Mouse (Mus musculus): ENCODE measurements around the gene 2210010C04Rik. TPM values are rescaled to one million over a fixed set of nuclear protein-coding genes. Genes with fewer than 3 reads are reported as not detected.

Gene 2210010C04Rik
- 3.6 and 6.0 TPM in 2 replicates for polyA plus RNA-seq (2015; fragmentation: Nextera tagmentation; extraction: Ambion mirVana)

DNA sequence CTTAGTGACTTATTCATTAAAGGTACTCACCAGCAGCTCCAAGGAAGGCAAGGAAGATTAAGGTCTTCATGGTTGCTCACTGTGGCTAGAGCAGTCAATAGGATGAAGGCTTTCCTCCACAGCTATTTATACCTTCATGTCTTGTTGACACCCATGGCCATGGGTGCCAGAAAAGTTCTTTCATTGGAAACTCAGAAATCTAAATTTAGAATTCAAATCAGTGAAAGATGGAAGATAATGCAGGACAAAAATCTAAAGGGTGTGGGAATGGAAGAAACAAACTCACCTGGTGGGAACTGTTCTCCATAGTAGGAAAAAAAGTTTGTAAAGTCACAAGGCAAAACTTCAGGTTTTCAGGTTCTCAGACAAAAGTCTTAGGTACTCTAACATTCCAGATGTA is at the start of gene 2210010C04Rik:
TSS of gene 2210010C04Rik (minus strand) at position 101 of the 400 bp plus-strand sequence.
- H3K9me3 ChIP-seq (ENCODE audit: control insufficient read depth, low read length), result no peaks in the 10 kb centered on the region
- no peaks in the 10 kb centered on the region for H3K36me3 ChIP-seq (ENCODE audit: control insufficient read depth, insufficient read depth, low read length)
- no peaks in the 10 kb centered on the region for H3K27me3 ChIP-seq (replicated peaks; ENCODE audit: control insufficient read depth, insufficient read depth, low read length)
- no peaks in the 10 kb centered on the region for H3K4me1 ChIP-seq (ENCODE audit: control insufficient read depth, insufficient read depth, low read length)
- no peak within 1 kb of the TSS for H3K4me2 ChIP-seq (ENCODE audit: low read depth, low read length)
- no peak within 1 kb of the TSS for H3K27ac ChIP-seq (ENCODE audit: low read length)
- no peak within 1 kb of the TSS for H3K4me3 ChIP-seq (ENCODE audit: low read length)
- no peak within 1 kb of the TSS for H3K9ac ChIP-seq (ENCODE audit: low read depth, low read length)
- no peak for ATAC-seq

DNA sequence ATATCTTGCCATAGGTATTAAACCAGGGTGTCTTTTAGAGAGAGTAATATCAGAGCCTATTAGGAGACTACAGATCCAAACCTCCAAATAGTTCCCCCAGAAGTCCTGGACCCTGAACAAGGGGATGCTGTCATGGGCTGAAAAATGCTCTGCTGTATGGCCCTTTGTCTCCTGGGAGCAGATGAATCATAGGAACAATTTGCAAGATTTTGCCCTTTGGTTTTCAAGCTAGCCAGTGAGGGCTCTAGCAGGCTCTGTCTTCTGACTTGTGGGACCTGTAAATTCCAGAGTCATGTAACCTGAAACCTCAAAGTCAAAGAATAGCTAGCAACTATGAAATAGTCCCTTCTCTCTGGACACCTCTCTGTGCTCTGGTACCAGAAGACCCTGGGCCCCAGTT is 44.8 kb upstream of the 2210010C04Rik start:
- no peaks in the 10 kb centered on the region for H3K36me3 ChIP-seq (ENCODE audit: control insufficient read depth, insufficient read depth, low read length)
- ATAC-seq, result no peak
- H3K9me3 ChIP-seq (ENCODE audit: control insufficient read depth, low read length), result no peaks in the 10 kb centered on the region
- H3K9ac ChIP-seq (ENCODE audit: low read depth, low read length), result no peak overlapping the region
- H3K4me3 ChIP-seq (ENCODE audit: low read length), result no peak overlapping the region
- no peak overlapping the region for H3K4me2 ChIP-seq (ENCODE audit: low read depth, low read length)
- H3K27ac ChIP-seq (ENCODE audit: low read length), result no peak overlapping the region
- no peaks in the 10 kb centered on the region for H3K4me1 ChIP-seq (ENCODE audit: control insufficient read depth, insufficient read depth, low read length)
- H3K27me3 ChIP-seq (replicated peaks; ENCODE audit: control insufficient read depth, insufficient read depth, low read length), result no peaks in the 10 kb centered on the region

DNA sequence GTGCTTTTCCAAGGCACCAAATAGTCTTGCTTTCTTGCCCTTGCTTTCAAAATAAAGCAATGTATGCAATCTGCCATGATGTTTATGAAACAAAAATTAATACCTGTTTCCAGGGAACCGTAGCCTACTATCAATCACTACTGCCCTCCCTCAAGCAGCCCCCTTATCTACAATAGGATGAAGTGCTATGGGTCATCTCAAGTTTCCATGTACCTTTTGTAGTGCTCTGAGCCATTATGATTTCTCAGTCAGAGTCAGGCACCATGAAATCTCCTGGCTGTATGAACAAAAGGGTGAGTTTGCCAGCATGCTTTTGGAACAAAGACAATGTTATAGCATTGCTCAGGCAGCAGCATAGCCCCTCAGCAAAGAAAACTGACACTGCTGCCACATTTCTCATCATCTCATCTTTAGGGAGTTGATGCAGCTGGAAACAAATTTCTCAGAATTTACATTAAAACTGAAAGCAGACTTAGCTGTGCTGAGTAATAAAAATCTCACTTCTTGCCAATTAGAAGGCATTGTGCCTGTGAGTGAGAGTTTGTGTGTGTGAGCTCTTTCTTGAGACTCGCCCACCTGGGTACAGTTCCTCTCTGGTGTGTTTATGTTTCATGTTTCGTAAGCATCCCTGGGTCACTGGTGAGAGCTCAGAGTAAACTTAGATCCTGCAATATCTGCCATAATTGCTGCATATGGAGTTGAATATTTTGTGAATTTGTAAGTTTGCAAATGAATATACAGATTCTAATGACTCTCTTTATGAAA is 43.4 kb upstream of the 2210010C04Rik start:
- no peaks in the 10 kb centered on the region for H3K36me3 ChIP-seq (ENCODE audit: control insufficient read depth, insufficient read depth, low read length)
- no peak overlapping the region for H3K9ac ChIP-seq (ENCODE audit: low read depth, low read length)
- no peak overlapping the region for H3K4me3 ChIP-seq (ENCODE audit: low read length)
- 51% methylated on average over 3 of the region's 3 CpGs for WGBS
- no peaks in the 10 kb centered on the region for H3K27me3 ChIP-seq (replicated peaks; ENCODE audit: control insufficient read depth, insufficient read depth, low read length)
- no peaks in the 10 kb centered on the region for H3K4me1 ChIP-seq (ENCODE audit: control insufficient read depth, insufficient read depth, low read length)
- H3K9me3 ChIP-seq (ENCODE audit: control insufficient read depth, low read length), result no peaks in the 10 kb centered on the region
- no peak overlapping the region for H3K4me2 ChIP-seq (ENCODE audit: low read depth, low read length)
- H3K27ac ChIP-seq (ENCODE audit: low read length), result no peak overlapping the region
- no peak for ATAC-seq

DNA sequence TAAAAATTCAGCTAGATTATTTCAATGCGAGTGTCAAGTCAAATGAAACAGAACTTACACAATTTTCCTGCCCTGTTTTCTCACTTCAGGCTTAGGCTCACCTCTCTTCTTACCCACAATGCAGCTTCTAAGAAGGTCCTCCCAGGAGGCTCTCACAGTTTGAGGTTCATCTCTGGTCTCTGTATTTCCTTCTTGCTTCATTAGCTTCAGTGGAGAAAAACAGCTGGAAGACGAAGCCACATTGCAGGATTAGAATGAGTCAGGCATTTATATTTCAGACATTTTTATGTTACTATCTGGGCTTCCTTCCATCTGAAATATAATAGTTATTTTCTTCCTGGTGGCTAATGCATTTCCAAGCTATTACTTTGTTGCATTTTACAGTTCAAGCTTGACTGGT is 40.4 kb upstream of the 2210010C04Rik start:
- H3K4me3 ChIP-seq (ENCODE audit: low read length), result no peak overlapping the region
- H3K36me3 ChIP-seq (ENCODE audit: control insufficient read depth, insufficient read depth, low read length), result no peaks in the 10 kb centered on the region
- no peak overlapping the region for H3K4me2 ChIP-seq (ENCODE audit: low read depth, low read length)
- H3K27ac ChIP-seq (ENCODE audit: low read length), result no peak overlapping the region
- no peak overlapping the region for H3K9ac ChIP-seq (ENCODE audit: low read depth, low read length)
- no peaks in the 10 kb centered on the region for H3K4me1 ChIP-seq (ENCODE audit: control insufficient read depth, insufficient read depth, low read length)
- H3K9me3 ChIP-seq (ENCODE audit: control insufficient read depth, low read length), result no peaks in the 10 kb centered on the region
- no peaks in the 10 kb centered on the region for H3K27me3 ChIP-seq (replicated peaks; ENCODE audit: control insufficient read depth, insufficient read depth, low read length)
- WGBS, result 71% methylated on average over 2 of the region's 2 CpGs
- no peak for ATAC-seq

DNA sequence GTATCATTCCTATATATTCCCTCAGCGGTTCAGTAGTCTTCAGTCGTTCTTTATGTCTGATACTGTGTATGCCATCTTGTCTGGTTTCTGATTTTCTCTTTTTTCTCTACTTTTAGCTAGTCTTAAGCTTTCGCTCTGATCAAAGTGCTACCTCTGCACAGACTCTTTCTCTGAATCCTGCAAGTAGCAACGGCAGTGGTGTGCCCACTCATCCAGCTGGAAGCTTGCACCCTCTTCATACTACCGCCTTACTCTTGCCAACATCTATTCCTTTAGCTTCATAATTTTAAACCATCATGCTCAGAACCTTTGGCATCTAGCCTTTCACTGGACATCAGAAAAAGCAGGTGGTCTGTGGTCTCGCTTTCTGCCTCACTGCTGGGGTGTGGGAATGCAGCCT is 28.0 kb upstream of the 2210010C04Rik start:
- Histone ChIP-seq H3K27ac (ENCODE audit: low read length) (no peak overlapping the region), H3K36me3 (ENCODE audit: control insufficient read depth, insufficient read depth, low read length) (no peaks in the 10 kb centered on the region), H3K9ac (ENCODE audit: low read depth, low read length) (no peak overlapping the region), H3K4me1 (ENCODE audit: control insufficient read depth, insufficient read depth, low read length) (no peaks in the 10 kb centered on the region), H3K4me2 (ENCODE audit: low read depth, low read length) (no peak overlapping the region), H3K27me3 (replicated peaks; ENCODE audit: control insufficient read depth, insufficient read depth, low read length) (no peaks in the 10 kb centered on the region), H3K4me3 (ENCODE audit: low read length) (no peak overlapping the region), H3K9me3 (ENCODE audit: control insufficient read depth, low read length) (no peaks in the 10 kb centered on the region)
- no peak for ATAC-seq
- 94% methylated on average over 6 of the region's 6 CpGs for WGBS

DNA sequence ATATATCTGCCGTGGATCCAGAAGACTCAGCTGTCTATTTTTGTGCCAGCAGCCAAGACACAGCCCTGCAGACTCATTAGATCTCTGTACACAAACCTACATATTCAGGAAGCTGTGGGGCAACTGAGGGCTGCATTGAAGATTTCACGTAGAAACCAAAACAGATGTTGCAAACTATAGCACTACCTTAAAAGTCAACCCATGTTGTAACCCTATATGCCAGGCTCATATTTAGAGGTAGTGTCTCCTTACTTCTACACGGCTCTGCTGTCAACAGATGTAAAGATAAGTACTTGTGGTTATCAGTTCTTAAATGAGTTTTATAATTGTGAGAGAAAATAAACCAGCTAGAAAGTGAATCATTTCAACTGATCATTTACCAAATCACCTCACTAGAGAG is 27.4 kb upstream of the 2210010C04Rik start:
- Histone ChIP-seq H3K36me3 (ENCODE audit: control insufficient read depth, insufficient read depth, low read length) (no peaks in the 10 kb centered on the region), H3K27me3 (replicated peaks; ENCODE audit: control insufficient read depth, insufficient read depth, low read length) (no peaks in the 10 kb centered on the region), H3K9ac (ENCODE audit: low read depth, low read length) (no peak overlapping the region), H3K4me3 (ENCODE audit: low read length) (no peak overlapping the region), H3K9me3 (ENCODE audit: control insufficient read depth, low read length) (no peaks in the 10 kb centered on the region), H3K4me1 (ENCODE audit: control insufficient read depth, insufficient read depth, low read length) (no peaks in the 10 kb centered on the region), H3K4me2 (ENCODE audit: low read depth, low read length) (no peak overlapping the region), H3K27ac (ENCODE audit: low read length) (no peak overlapping the region)
- no peak for ATAC-seq
- WGBS, result 55% methylated on average over 3 of the region's 3 CpGs

DNA sequence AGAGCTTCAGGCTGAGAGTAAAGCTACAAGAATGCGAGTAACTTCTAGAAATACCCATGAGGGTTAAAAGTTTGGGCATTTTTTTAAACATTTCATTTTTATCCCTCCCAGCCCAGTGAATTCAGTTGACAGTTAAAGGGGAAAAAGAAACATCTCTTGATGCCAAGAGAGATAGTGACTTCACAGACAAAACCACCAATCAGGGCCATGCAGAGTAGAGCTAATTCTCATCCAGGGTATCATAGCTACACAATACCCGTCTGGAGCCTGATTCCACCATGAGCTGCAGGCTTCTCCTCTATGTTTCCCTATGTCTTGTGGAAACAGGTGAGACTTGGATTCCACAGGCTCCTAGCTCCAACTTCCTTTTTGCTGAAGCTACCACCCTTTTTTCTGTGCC is 26.8 kb upstream of the 2210010C04Rik start:
- Histone ChIP-seq H3K27ac (ENCODE audit: low read length) (no peak overlapping the region), H3K4me3 (ENCODE audit: low read length) (no peak overlapping the region), H3K4me1 (ENCODE audit: control insufficient read depth, insufficient read depth, low read length) (no peaks in the 10 kb centered on the region), H3K27me3 (replicated peaks; ENCODE audit: control insufficient read depth, insufficient read depth, low read length) (no peaks in the 10 kb centered on the region), H3K9me3 (ENCODE audit: control insufficient read depth, low read length) (no peaks in the 10 kb centered on the region), H3K36me3 (ENCODE audit: control insufficient read depth, insufficient read depth, low read length) (no peaks in the 10 kb centered on the region), H3K9ac (ENCODE audit: low read depth, low read length) (no peak overlapping the region), H3K4me2 (ENCODE audit: low read depth, low read length) (no peak overlapping the region)
- ATAC-seq, result no peak
- 70% methylated on average over 2 of the region's 2 CpGs for WGBS

DNA sequence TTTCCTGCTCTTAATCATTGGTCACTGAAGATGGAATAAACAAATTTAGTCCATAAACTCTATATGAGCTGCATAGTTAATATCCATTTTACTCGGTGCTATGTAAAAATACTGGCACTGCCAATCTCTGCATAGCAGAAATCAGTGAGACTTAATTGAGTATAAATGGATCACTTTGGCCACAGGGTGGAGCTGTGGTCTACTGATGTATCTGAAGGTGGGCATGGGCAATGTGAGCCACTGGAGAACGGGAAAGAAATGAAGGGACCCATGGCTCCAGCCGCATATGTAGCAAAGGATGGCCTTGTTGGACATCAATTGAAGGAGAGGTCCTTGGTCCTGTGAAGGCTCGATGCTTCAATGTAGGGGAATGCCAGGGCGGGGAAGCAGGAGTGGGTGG is 25.8 kb upstream of the 2210010C04Rik start:
- H3K4me1 ChIP-seq (ENCODE audit: control insufficient read depth, insufficient read depth, low read length), result no peaks in the 10 kb centered on the region
- H3K36me3 ChIP-seq (ENCODE audit: control insufficient read depth, insufficient read depth, low read length), result no peaks in the 10 kb centered on the region
- no peak overlapping the region for H3K9ac ChIP-seq (ENCODE audit: low read depth, low read length)
- no peaks in the 10 kb centered on the region for H3K9me3 ChIP-seq (ENCODE audit: control insufficient read depth, low read length)
- no peak overlapping the region for H3K27ac ChIP-seq (ENCODE audit: low read length)
- WGBS, result 75% methylated on average over 5 of the region's 5 CpGs
- ATAC-seq, result no peak
- no peak overlapping the region for H3K4me3 ChIP-seq (ENCODE audit: low read length)
- H3K27me3 ChIP-seq (replicated peaks; ENCODE audit: control insufficient read depth, insufficient read depth, low read length), result no peaks in the 10 kb centered on the region
- no peak overlapping the region for H3K4me2 ChIP-seq (ENCODE audit: low read depth, low read length)

DNA sequence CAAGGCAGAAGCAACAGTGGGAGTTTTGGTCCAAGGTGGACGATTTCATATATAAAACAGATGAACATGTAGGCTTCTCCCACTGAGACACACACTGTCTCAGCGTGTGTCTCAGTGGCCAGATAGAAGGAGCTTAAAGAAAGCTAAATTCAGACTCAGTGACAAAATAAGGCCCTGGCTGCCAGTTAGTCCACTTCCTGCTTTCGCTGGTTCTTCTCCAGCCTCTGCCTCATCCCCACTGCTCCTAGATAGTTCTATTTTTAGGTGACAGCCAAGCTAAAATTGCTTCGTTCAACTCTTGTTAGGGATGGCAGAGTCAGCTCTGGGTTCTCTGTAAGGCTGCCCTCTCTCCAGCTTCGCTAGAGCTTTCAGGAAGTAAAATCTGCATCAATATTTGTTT is 22.3 kb upstream of the 2210010C04Rik start:
- WGBS, result 74% methylated on average over 5 of the region's 5 CpGs
- Histone ChIP-seq H3K27me3 (replicated peaks; ENCODE audit: control insufficient read depth, insufficient read depth, low read length) (no peaks in the 10 kb centered on the region), H3K27ac (ENCODE audit: low read length) (no peak overlapping the region), H3K36me3 (ENCODE audit: control insufficient read depth, insufficient read depth, low read length) (no peaks in the 10 kb centered on the region), H3K4me3 (ENCODE audit: low read length) (no peak overlapping the region), H3K4me1 (ENCODE audit: control insufficient read depth, insufficient read depth, low read length) (no peaks in the 10 kb centered on the region), H3K9me3 (ENCODE audit: control insufficient read depth, low read length) (no peaks in the 10 kb centered on the region), H3K9ac (ENCODE audit: low read depth, low read length) (no peak overlapping the region), H3K4me2 (ENCODE audit: low read depth, low read length) (no peak overlapping the region)
- ATAC-seq, result no peak

DNA sequence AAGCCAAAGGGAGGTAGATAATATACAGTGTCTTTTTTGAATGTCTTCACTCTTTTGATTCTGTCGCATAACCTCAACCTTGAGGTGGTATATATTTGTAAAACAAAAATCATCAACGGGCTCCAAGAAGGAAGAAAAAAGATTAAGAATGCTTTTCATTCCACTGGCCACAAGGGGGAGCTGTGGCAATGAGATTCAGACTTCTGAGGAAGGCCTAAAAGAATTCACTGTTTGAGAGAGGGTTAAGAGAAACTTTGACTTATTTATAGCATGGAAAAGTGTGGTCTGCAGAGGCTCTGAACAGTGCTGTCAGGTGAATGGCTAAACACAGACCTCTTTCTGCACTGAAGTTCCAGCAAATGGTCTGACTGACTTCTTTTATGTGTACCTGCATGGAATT is 20.3 kb upstream of the 2210010C04Rik start:
- H3K9me3 ChIP-seq (ENCODE audit: control insufficient read depth, low read length), result no peaks in the 10 kb centered on the region
- no peak overlapping the region for H3K4me3 ChIP-seq (ENCODE audit: low read length)
- no peaks in the 10 kb centered on the region for H3K27me3 ChIP-seq (replicated peaks; ENCODE audit: control insufficient read depth, insufficient read depth, low read length)
- H3K27ac ChIP-seq (ENCODE audit: low read length), result no peak overlapping the region
- WGBS, result 33% methylated on average over 2 of the region's 2 CpGs
- no peak for ATAC-seq
- H3K36me3 ChIP-seq (ENCODE audit: control insufficient read depth, insufficient read depth, low read length), result no peaks in the 10 kb centered on the region
- no peak overlapping the region for H3K9ac ChIP-seq (ENCODE audit: low read depth, low read length)
- H3K4me2 ChIP-seq (ENCODE audit: low read depth, low read length), result no peak overlapping the region
- H3K4me1 ChIP-seq (ENCODE audit: control insufficient read depth, insufficient read depth, low read length), result no peaks in the 10 kb centered on the region
